Mouse (Mus musculus): ENCODE results near the gene Etv1. TPM values are rescaled to one million over a fixed set of nuclear protein-coding genes. Genes with fewer than 3 reads are reported as not detected.

Etv1 gene
- total and polyA plus RNA-seq, 3 experiments: not detected

GRCm38 (mm10) chr12:38789789-38790355 lies 10.7 kb downstream of the Etv1 start:
- TF ChIP-seq RCOR1 (IDR thresholded peaks at IDR 0.05; ENCODE audit: low read depth, low read length) (no peak), POLR2AphosphoS2 (IDR thresholded peaks at IDR 0.05; ENCODE audit: low read length) (no peak), KAT2A (conservative IDR thresholded peaks at IDR 0.05; ENCODE audit: low read depth, low read length) (no peak), NRF1 (IDR thresholded peaks at IDR 0.05; ENCODE audit: insufficient read depth, low read depth, low read length, poor library complexity, severe bottlenecking) (no peak), MAX (IDR thresholded peaks at IDR 0.05; ENCODE audit: low read length) (no peak), MAZ (IDR thresholded peaks at IDR 0.05; ENCODE audit: low read depth, low read length) (no peak), GATA1 (IDR thresholded peaks at IDR 0.05; ENCODE audit: low read depth, low read length) (no peak), UBTF (IDR thresholded peaks at IDR 0.05; ENCODE audit: borderline replicate concordance, insufficient read depth, low read depth, low read length) (no peak), CTCF (IDR thresholded peaks at IDR 0.05 in 2 of 3, conservative IDR thresholded peaks at IDR 0.05 in 1 of 3; ENCODE audit: control insufficient read depth in 1 of 3, insufficient read depth in 1 of 3, low read depth in 2 of 3, low read length in 3 of 3, poor library complexity in 1 of 3, severe bottlenecking in 1 of 3) (no peak), MYB (IDR thresholded peaks at IDR 0.05; ENCODE audit: low read depth, low read length) (no peak), JUND (IDR thresholded peaks at IDR 0.05; ENCODE audit: low read depth, low read length) (no peak), POLR2AphosphoS5 (IDR thresholded peaks at IDR 0.05; ENCODE audit: borderline replicate concordance, low read depth, low read length) (no peak)

GRCm38 (mm10) chr12:38793076-38793475 lies 13.9 kb downstream of the Etv1 start:
- no peaks in the 10 kb centered on the region for H3K27me3 ChIP-seq (ENCODE audit: control insufficient read depth in 1 of 2, insufficient read depth in 2 of 2, low read length in 2 of 2)
- H3K9me3 ChIP-seq (replicated peaks; ENCODE audit: insufficient read depth, low read length): no peaks in the 10 kb centered on the region
- no peak for DNase-seq (ENCODE audit: low read depth, low spot score)
- no peaks in the 10 kb centered on the region for H3K36me3 ChIP-seq (ENCODE audit: control insufficient read depth in 1 of 2, insufficient read depth in 2 of 2, low read length in 2 of 2)
- no peak overlapping the region for H3K9ac ChIP-seq (ENCODE audit: control insufficient read depth, low read depth, low read length, poor library complexity, severe bottlenecking)
- H3K4me1 ChIP-seq (ENCODE audit: control insufficient read depth in 1 of 2, insufficient read depth in 2 of 2, low read length in 2 of 2): no peaks in the 10 kb centered on the region
- no peak overlapping the region for H3K4me3 ChIP-seq (ENCODE audit: control insufficient read depth in 1 of 2, insufficient read depth in 1 of 2, low read depth in 2 of 2, low read length in 2 of 2)
- no peak for TF ChIP-seq TBP (IDR thresholded peaks at IDR 0.05; ENCODE audit: low read depth, low read length)
- TF ChIP-seq GATA1 (IDR thresholded peaks at IDR 0.05; ENCODE audit: low read depth, low read length): no peak
- no peak for TF ChIP-seq USF1 (IDR thresholded peaks at IDR 0.05; ENCODE audit: low read depth, low read length)
- no peak for TF ChIP-seq POLR2A (IDR thresholded peaks at IDR 0.05; ENCODE audit: control insufficient read depth in 1 of 2, insufficient read depth in 1 of 2, low read depth in 1 of 2, low read length in 2 of 2, poor library complexity in 1 of 2)
- no peak for TF ChIP-seq MAZ (IDR thresholded peaks at IDR 0.05; ENCODE audit: low read depth, low read length)
- TF ChIP-seq CHD1 (IDR thresholded peaks at IDR 0.05; ENCODE audit: low read depth, low read length): no peak
- TF ChIP-seq MXI1 (IDR thresholded peaks at IDR 0.05; ENCODE audit: low read depth, low read length): no peak
- TF ChIP-seq ZC3H11A (IDR thresholded peaks at IDR 0.05; ENCODE audit: low read depth, low read length): no peak
- no peak for TF ChIP-seq E2F4 (IDR thresholded peaks at IDR 0.05; ENCODE audit: borderline replicate concordance, low read depth, low read length)
- no peak for TF ChIP-seq SIN3A (IDR thresholded peaks at IDR 0.05; ENCODE audit: low read length)
- no peak for TF ChIP-seq MEF2A (IDR thresholded peaks at IDR 0.05; ENCODE audit: extremely low read depth, insufficient replicate concordance, low read depth, low read length, poor library complexity, severe bottlenecking)
- TF ChIP-seq ELF1 (IDR thresholded peaks at IDR 0.05; ENCODE audit: low read depth, low read length): no peak
- TF ChIP-seq GABPA (IDR thresholded peaks at IDR 0.05; ENCODE audit: low read depth, low read length): no peak
- no peak for TF ChIP-seq ZMIZ1 (IDR thresholded peaks at IDR 0.05; ENCODE audit: low read depth, low read length)
- no peak for TF ChIP-seq POLR2AphosphoS5 (IDR thresholded peaks at IDR 0.05; ENCODE audit: borderline replicate concordance, low read depth, low read length)
- no peak for TF ChIP-seq MYC (IDR thresholded peaks at IDR 0.05; ENCODE audit: low read depth, low read length)
- TF ChIP-seq MAFK (IDR thresholded peaks at IDR 0.05; ENCODE audit: borderline replicate concordance, low read depth, low read length): no peak
- TF ChIP-seq RCOR1 (IDR thresholded peaks at IDR 0.05; ENCODE audit: low read depth, low read length): no peak
- no peaks in the 10 kb centered on the region for H3K79me2 ChIP-seq (ENCODE audit: control insufficient read depth, insufficient read depth, low read length, poor library complexity)
- H3K27ac ChIP-seq (ENCODE audit: control insufficient read depth, low read depth, low read length): no peak overlapping the region

More at GRCm38 (mm10) chr12:38789789-38790355, 10.7 kb downstream of the Etv1 start:
- DNase-seq (ENCODE audit: low read depth, low spot score): no peak
- Histone ChIP-seq H3K27ac (ENCODE audit: control insufficient read depth, low read depth, low read length) (no peak overlapping the region), H3K36me3 (ENCODE audit: control insufficient read depth in 1 of 2, insufficient read depth in 2 of 2, low read length in 2 of 2) (no peaks in the 10 kb centered on the region), H3K9me3 (replicated peaks; ENCODE audit: insufficient read depth, low read length) (no peaks in the 10 kb centered on the region), H3K4me1 (ENCODE audit: control insufficient read depth in 1 of 2, insufficient read depth in 2 of 2, low read length in 2 of 2) (no peaks in the 10 kb centered on the region), H3K4me3 (ENCODE audit: control insufficient read depth in 1 of 2, insufficient read depth in 1 of 2, low read depth in 2 of 2, low read length in 2 of 2) (no peak overlapping the region), H3K27me3 (ENCODE audit: control insufficient read depth in 1 of 2, insufficient read depth in 2 of 2, low read length in 2 of 2) (no peaks in the 10 kb centered on the region), H3K79me2 (ENCODE audit: control insufficient read depth, insufficient read depth, low read length, poor library complexity) (no peaks in the 10 kb centered on the region), H3K9ac (ENCODE audit: control insufficient read depth, low read depth, low read length, poor library complexity, severe bottlenecking) (no peak overlapping the region)
